Mouse (Mus musculus) gastrocnemius, postnatal 10 days (tissue): Measurements from ENCODE around the gene Daam1. TPM values are rescaled to one million over a fixed set of nuclear protein-coding genes. Genes with fewer than 3 reads are reported as not detected.

Source experiments
- DNase-seq: peaks from one replicate; pipeline ENCODE4 v3.0.0; 2021; ENCODE audit warnings: mixed read lengths
- total RNA-seq, 2 experiments: library from RNA; stranded (reverse); gene quantifications; 2 replicates each; pipeline ENCODE4 v1.2.3; 2021

Daam1 gene
- total RNA-seq, 2 experiments from 2014 or later: 18.2 to 23.6 TPM

DNA sequence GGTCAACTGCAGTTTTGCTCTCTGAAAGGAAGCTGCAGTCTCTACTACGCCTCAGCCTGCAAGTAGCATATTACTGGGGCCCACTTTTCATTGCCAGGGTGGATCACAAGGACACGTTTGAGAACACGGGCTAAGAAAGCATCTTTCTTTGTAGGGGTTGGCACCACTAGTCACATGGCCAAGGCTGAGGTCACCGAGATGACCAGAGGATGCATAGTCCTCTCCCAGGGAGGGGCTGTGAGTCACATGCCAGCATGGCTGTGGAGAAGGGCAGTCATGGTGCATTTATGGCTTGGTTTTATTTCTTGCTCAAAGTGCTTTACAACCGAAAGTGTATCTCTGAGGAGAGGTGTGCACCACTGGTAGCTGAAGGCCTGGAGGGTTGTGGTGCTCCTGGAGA is 67.4 kb downstream of the Daam1 start:
- no peak for DNase-seq

DNA sequence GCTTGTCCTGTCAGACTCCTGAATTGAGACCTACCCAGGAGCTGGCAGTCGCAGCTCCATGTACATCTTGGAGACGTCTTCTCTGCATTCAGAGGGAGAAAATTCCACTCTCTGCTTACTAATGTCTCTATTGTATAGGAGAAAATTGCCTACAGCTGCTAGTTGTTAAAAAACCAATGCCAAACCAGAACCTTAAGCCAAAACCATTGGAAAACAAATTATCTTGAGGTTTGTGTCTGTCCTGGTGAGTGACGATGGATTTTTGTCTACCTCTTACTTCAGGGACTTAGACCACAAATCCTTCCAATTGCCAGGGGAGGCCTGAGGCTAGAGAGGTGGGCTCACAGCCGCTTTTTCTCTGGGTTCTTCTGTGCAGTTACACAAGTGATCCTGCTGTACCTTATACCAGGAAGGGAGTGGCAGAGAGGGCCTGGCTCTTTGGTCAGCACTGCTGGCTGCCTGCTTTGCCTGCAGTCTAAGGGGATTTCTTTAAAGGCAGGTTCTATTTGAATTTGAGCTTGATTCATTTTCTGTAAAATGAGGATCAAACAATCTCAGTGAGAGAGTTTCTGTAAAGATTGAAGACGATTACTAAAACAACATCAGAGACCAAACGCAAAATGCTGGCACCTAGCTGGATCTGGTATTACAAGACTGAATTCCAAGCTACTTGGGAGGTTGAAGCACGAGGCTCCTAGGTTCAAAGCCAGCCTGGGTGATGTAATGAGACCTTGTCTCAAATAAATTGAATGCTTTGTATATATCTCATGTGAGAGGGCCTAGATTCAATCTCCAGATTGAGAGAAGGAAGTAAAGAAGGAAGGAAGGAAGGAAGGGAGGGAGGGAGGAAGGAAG is 68.0 kb downstream of the Daam1 start:
- DNase-seq: no peak

DNA sequence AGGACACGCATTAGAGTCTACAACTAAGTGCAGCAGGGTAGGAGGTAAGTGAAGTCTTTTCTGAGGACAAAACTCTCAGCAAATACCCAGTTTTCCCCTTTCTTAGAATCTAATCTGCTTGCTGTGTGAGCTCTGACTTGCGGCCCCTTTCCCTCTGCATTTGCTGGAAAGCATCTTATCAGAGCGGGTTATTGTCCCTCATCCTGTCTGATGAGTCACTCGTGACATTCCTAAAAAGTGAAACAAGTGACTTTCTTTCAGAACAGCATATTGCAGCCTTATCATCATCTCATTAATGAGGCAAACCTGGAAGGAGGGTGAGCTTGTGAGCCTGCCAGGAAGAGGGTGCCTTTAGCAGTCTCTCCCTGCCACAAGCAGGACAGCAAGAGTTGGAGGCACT is 68.7 kb downstream of the Daam1 start:
- DNase-seq: no peak

DNA sequence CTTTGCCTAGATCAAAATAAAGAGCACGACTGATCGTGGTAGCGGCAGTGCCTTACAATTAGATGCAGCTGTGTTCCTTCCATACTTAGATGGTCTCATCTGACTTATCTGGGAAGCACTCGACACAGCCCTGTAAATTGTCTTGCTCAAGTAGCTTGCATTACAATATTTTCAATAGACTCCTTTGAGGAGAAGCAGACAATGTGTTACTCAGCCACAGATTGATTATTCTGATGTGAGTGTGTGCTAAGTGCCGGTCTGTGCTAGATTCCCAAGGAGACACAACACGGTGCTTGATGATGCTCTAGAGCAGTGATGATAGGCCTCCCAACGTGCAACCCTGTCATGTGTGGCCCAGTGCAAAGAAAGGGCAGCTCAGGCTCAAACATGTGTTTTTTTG is 70.3 kb downstream of the Daam1 start:
- no peak for DNase-seq

DNA sequence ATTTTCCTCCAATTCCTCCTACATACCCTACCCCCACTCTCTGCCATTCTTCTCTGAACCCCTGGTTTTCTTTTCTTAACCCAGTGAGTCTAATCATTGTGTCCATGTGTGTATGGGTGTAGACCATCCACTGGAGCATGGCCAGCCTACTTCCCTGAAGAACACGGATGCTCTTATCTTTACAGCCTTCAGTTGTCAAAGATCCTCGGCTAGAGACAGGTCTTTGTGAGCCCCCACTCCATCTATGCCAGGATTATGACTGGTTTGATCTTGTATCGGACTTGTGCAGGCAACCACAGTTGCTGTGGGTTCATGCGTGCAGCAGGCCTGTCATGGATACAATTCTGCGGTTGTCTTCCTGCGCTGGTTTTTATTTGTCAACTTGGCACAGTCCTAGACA is 71.0 kb downstream of the Daam1 start:
- DNase-seq: no peak

DNA sequence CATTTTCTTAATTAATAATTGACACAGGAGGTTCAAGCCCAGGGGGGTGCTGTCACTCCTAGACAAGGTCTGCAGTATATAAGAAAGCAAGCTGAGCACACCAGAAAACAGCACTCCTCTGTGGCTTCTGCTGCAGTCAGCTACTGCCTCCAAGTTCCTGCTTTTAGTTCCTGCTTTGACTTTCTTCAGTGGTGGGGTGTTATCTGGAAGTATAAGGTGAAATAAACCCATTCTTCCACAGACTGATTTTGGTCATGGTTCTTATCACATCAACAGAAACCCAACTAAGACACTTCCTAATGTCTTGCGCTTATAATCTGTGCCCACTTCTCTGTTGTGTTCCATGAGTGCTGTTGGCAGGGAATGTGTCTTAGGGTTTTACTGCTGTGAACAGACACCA is 71.4 kb downstream of the Daam1 start:
- no peak for DNase-seq

DNA sequence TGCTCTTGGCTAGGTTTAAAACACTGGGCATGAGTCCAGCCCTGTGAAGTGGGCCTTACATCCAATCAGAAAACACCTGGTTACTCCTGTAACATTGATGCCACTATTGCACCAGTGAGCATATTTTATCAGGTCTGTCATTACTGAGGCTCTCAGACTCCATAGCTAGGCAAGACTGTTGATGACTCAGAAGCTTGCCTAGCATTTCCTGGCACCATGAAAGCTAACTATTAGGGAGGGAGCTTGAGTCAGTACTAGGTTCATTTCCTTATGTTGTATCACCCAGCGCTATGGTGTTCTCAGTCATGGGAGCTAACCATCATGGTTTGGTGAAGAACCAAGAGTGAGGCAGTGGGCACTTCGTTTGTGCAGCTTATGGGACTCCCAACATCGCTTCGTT is 72.3 kb downstream of the Daam1 start:
- no peak for DNase-seq

DNA sequence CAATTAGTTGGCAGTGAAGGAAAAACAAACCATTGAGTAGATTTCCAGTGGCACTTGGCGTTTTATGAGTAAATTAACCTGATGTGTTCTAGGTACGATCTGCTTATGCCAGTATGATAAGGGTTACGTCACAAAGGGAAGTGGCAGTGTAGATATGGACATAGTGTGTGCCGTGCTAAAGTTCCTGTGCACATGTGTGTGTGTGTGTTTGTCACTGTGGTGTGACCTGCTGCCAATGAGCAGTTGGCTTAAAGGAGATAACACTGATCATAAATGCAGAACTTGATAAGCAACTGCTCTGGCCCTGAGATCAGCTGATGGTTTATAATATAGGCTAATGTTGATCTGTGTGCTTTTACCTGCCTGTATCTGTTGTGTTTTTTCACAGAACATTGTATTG is 73.4 kb downstream of the Daam1 start:
- no peak for DNase-seq

DNA sequence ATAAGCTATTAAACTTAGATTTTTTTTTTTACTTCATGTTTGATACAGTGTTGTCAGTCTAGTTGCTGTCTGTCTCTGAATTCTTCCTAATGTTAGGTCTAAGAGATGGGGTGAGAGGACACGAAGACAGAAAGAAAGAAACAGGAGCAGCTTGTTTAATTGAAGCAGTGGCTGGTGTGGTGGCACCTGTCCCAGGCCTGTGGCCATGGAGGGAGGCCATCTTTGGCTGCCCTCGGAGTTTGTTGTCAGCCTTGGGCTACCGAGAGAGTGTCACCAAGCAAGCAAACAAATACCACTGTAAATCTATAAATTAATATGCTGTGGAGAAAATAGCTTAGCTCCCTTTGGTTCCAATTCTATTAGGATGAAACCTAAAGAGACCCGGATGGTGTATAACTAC is 74.0 kb downstream of the Daam1 start:
- peak; percentile 35 for DNase-seq

DNA sequence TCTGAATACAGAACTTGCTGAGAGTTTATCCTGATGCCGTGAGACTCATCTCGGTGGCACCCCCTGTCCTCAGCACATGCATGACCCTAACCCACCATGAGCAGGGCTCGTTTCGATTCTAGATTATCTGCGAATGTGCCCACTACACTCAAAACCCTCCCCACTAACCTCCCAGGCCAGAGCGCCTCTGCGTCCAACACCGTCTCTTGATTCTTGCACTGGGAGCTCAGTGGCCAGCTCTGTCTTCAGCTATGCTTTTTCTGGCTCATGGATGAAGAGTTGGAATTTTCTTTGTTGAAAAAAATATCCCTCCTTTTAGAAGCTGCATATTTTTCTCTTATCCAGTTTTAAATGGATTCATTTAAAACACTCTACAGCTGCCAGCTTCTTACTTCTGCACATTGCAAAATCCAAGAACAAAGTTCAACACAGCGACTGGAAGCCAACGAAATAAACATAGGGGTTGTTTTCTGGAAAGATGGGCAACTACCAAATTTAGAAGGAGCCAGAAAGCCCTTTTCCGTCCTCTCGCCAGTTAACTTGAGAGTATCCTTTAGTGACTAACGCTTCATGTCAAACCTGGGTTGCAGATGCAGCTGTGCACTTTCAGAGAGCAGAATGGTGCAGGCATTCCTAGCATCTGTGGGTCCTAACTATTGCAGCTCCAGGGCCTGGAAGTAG is 74.9 kb downstream of the Daam1 start:
- no peak for DNase-seq

DNA sequence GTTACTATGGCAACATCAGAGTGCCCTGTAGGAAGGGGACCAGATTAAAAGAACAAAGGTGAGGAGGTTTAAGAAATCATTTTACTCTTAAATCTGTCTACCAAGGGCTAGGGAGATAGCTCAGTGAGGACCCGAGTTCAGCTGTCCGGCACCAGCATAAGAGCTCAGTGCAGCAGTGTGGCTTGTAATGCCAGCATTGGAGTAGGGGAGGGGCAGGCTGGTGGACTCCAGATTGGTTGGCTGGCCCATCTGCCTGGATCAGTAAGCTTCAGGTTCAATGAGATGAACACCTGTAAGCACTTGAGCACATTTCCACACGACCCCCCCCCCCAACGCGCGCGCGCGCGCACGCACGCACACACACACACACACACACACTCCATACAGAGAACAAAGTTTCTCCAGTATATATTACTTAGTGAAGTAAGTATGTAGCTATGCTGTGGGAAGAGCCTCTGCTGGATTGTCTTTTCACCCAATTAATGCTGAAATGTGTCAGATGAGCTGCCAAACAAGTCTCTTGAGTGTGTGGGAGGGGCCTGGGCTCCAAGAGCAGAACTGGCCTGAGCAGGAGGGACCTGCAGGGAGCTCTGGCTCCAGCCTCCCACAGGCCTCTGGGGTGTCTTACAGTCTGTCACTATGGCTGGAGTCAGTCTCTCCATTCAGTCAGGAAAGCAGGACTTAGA is 75.8 kb downstream of the Daam1 start:
- no peak for DNase-seq

DNA sequence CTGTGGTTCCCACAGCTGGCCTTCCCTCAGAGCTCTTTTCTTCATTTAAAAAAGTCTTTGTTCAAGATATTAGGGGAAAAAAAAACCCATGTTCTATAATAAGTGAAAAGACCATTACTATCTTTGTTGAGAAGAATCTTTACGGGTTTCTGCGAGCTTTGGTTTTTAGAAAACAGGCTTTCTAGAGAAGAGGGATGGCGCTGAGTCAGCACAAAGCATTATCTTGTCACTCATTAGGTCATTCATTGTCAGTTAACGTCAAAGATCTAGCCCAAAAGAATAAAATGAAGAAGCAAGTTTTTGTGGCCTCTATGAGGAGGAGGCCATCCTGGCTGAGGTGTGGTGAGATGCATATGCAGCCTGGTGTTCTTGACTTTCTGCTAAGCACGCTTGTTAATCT is 78.1 kb downstream of the Daam1 start:
- DNase-seq: no peak

DNA sequence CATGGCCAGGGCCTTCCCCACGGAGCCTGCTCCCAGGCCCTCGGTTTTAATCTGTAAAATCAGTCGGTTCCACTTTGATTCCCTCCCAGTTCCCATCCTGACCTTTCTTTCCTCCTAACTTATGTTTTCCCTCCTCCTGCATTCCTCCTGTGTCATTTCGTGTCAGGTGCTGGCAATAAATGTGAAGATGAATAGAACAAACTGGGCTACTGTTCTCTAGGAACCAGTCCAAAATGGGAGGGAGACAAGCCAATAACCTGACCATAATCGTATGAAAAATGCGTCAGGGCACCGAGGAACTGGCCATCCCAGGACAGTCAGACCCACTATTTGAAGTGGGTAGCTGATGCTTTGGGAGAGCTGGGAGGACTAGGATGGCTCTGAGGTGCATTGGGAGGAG is 79.4 kb downstream of the Daam1 start:
- no peak for DNase-seq

DNA sequence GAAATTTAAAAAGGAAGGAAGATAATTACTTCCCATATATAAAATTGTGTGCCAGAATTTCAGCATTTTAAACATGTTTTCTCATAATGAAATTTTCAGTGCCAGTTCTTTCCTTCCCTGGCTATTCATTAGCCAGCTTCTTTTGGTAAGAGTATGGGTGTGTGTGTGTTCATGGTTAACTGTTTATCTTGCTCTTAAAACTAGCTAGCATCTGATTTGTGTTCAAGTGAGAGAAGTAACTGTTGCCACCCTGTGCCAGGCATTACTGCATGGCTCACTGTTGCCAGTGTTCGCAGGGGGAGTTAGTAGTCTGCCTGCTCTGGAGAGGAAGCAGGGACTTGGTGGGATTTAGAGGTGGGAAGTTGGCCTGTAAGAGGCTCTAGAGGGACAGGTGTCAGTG is 81.4 kb downstream of the Daam1 start:
- DNase-seq: no peak

DNA sequence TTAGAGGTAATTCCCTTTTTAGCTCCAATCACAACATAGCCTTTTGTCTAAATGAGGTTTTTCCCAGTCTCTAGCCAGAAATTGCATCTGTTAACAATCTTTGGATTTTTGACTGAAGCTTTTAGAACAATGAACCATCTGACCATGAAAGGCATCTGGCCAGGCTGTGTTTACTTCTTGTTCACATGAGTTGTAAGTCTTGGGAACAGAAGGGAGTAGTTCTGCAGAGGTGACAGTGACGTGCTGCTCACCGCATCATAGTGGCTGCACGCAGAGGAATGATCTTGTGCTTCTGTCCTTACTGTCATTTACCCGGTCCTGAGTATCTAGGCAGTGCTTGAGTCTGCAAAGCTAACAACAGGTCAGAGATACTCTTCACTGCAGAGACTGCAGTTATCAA is 88.3 kb downstream of the Daam1 start:
- no peak for DNase-seq

DNA sequence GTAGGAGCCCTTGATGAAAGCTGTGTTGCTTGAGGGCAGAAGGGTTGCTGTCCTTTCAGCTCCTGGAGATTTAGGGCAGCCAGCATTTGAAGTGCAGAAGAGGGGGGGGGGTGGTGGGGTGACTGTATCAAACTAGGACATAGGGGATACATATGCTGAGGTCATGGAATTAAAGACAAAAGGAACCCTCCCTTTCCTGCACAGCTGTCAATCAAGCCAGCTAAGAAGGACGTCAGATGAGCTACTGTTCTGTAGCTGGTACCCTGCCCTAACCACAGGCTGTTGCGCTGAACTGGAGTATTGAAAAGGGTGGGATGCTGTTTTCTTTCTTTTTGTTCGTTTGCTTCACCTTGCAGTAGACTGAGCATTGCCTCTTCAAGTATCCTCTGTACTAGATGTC is 89.1 kb downstream of the Daam1 start:
- DNase-seq: no peak

DNA sequence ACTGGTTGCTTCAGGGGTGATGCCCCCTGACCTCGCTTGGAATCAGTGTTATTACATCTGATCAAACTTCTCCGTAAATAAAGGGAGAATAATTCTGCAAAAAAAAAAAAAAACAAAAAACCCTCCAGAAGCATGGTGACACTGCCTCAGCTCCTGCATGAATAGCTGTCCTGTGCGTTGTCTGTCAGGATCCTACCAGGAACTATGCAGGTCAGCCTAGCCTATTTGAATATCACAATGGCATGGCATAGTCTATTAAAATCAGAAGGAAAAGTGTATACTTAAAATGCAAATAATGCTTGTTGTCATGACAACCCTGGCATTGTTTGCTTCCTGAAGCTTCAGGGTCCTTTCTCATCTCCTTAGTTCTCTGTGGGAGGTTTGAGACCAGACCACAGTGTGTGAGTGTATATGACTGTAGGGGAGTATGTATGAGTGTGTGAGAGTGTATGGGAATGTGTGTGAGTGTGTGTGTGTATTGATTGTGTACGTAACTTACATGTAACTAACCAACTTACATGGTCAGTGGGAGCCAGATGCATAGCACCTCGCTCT is 92.0 kb downstream of the Daam1 start:
- DNase-seq: no peak

DNA sequence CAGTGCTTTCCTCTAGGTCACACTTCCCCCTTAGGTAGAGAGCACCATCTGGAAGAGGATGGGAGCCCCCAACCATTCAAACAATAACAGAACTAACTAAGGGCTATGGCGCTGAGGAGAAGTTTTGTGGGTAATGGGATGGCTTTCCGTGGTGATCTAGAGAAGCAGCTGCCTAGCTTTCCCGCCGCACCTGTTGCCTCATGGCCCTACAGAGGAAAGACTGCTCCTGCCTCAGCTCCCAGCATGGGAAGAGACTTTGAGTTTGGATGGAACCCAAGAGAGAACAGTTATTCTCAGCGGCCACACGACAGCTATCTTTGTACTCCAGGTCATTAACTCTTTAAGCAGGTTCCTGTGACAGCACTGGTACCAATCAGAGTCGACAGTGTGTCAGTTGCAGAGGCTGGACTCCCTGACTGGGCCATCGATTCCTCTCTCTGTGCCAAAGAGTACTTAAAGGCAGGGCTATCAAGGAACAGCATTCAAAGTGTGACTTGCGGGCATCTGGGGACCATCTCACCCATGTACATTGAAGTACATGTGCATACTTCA is 94.2 kb downstream of the Daam1 start:
- no peak for DNase-seq

DNA sequence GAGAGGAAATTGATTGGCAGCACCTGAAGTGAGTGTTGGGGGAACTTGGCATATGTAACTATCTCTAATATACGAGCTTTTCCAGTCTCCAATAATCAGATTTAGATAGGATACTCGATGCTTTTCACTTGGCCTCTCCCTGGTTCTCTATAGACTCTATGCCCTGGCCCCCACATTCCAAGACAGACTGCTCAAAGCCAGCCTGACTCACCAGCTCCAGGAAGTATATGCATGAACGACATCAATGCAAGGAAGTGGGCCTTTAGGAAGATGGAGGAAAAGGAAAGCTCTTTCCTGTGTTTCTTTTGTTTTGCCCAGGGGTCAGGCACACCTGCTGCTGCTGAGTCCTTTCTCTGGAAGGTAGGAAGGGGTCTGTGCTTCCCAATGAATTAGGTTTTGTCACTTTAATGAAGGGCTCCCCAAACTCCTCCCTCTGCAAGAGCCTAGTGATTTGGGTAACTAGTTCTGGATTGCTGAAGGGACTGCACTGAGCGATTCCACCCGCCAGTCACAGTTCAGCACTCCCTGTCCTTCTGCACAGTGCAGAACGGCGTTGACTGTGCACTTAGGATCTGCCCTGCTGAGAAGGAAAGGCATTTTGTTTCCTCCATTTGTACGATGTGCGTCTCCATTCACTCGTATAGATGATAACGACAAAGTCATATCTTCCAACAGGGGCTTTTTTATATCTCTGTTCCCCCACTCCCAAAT is 95.3 kb downstream of the Daam1 start:
- DNase-seq: no peak

DNA sequence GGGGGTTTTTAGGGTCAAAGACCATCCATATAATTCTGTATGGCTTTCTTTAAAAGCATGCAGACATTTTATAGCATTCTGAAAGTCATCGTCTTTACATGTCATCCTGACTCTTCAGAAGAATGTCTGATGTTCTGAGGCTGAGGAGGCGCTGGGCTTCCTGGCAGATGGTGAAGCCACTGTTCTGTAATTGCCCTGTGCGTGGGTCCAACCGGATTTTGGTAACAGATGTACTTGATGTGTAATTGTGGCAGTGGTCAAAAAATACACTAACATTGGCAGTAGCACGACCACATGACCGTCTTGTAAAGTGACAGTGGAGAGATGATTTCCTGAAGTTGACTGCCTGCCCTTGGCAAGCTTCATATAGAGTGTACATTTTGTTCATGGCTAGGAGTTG is 97.2 kb downstream of the Daam1 start:
- DNase-seq: no peak

DNA sequence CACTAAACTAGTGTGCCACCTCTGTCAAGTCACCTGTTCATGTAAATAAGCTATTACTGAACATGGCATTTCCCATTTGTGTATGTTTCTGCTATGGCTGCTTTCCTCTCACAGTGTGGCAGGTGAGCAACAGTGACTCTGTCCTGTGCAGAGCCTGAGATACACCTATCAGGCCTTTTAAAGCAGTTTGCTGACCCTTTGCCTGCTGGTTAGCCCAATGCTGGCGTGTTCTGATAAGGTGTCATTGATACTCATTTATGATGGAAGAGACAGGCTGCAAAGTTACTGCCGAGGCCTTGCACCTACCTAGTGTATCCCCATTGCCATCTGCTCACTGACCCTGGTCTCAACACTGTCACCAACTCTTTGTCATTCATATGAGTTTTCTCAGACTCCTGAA is 99.0 kb downstream of the Daam1 start:
- no peak for DNase-seq
